ENCODE assay signal across 9 mouse cellular contexts in the genomic region with DNA sequence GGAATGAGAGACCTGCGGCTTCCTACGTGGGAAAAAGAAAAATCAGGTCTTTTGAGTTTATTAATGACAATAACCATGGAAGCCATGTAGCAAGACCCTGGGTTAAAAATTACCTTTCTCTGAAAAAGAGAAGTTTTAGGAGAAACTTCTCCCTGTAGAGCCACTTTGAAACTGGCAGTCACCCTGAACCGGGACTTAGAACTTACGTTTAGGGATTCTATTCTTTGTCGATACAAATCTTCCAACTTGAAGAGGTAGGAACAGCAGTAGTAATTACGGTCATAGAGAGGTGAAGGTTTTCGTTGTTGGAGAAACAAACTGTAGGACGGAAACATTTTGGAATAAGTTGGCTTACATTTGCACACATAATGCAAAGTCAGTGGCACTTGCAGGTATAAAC. TPM values are rescaled to one million over a fixed set of nuclear protein-coding genes. Genes with fewer than 3 reads are reported as not detected.
A peak's percentile ranks its signal among the peaks of the same experiment; 100 is the strongest.
DNase-seq lines count a peak whose midpoint lies in the region; ATAC-seq and TF ChIP-seq lines count a peak whose summit lies in the region.
"Had no signal": no experiment of that assay in that cellular context is flagged by ENCODE, and none has a peak within 500 bp of the region (broad histone marks: within the 10 kb centered on the region; RNA-seq: fewer than 3 reads in every experiment).

No protein-coding gene starts in this region.

- H3K9me3 ChIP-seq in lung, embryonic 15.5 days, result no peaks in the 10 kb centered on the region
- H3K9me3 ChIP-seq in embryonic facial prominence, embryonic 13.5 days, result no peaks in the 10 kb centered on the region
- no peaks in the 10 kb centered on the region for H3K9me3 ChIP-seq in limb, embryonic 11.5 days (ENCODE audit: control insufficient read depth, low read length)

- H3K27me3 ChIP-seq in lung, embryonic 15.5 days, result no peaks in the 10 kb centered on the region
- H3K27me3 ChIP-seq in embryonic facial prominence, embryonic 13.5 days, result no peaks in the 10 kb centered on the region
- no peaks in the 10 kb centered on the region for H3K27me3 ChIP-seq in limb, embryonic 11.5 days (ENCODE audit: control insufficient read depth, insufficient read depth, low read length)
- no peaks in the 10 kb centered on the region for H3K27me3 ChIP-seq in small intestine, adult 2 months (ENCODE audit: control insufficient read depth, insufficient read depth, low read length)

- H3K9ac ChIP-seq in lung, embryonic 15.5 days, result peak overlapping the region; percentile 91
- peak overlapping the region; percentile 75 for H3K9ac ChIP-seq in embryonic facial prominence, embryonic 13.5 days
- H3K9ac ChIP-seq in limb, embryonic 11.5 days (ENCODE audit: low read length), result peak overlapping the region; percentile 94

- peaks cover 31% of the 10 kb centered on the region for H3K36me3 ChIP-seq in lung, embryonic 15.5 days
- peaks cover 30% of the 10 kb centered on the region for H3K36me3 ChIP-seq in embryonic facial prominence, embryonic 13.5 days
- H3K36me3 ChIP-seq in limb, embryonic 11.5 days (ENCODE audit: control insufficient read depth, insufficient read depth, low read length), result peaks cover 19% of the 10 kb centered on the region; the same call in 1 of the 2 replicates
- H3K36me3 ChIP-seq in small intestine, adult 2 months (ENCODE audit: control insufficient read depth, insufficient read depth, low read length), result peaks cover 23% of the 10 kb centered on the region

- peak overlapping the region; percentile 53 for H3K4me2 ChIP-seq in lung, embryonic 15.5 days
- peak overlapping the region; percentile 66 for H3K4me2 ChIP-seq in embryonic facial prominence, embryonic 13.5 days
- peak overlapping the region; percentile 60 for H3K4me2 ChIP-seq in limb, embryonic 11.5 days (ENCODE audit: low read depth, severe bottlenecking)

- H3K4me3 ChIP-seq in lung, embryonic 15.5 days, result peak overlapping the region; percentile 95
- peak overlapping the region; percentile 84 for H3K4me3 ChIP-seq in embryonic facial prominence, embryonic 13.5 days
- peak overlapping the region; percentile 84 for H3K4me3 ChIP-seq in limb, embryonic 11.5 days (ENCODE audit: low read depth, low read length)
- peak overlapping the region; percentile 95 for H3K4me3 ChIP-seq in small intestine, adult 2 months (ENCODE audit: low read depth, low read length)

- 2% methylated on average over 8 of the region's 8 CpGs for WGBS in lung, embryonic 15.5 days
- 3% methylated on average over 8 of the region's 8 CpGs for WGBS in embryonic facial prominence, embryonic 13.5 days
- WGBS in limb, embryonic 11.5 days, result 5% methylated on average over 8 of the region's 8 CpGs
- 0% methylated on average over 8 of the region's 8 CpGs for WGBS in small intestine, adult 2 months

- TF ChIP-seq CTCF in small intestine, adult 2 months (IDR thresholded peaks at IDR 0.05; ENCODE audit: extremely low read depth, insufficient read length, insufficient replicate concordance, low read depth, low read length), result no peak

- H3K4me1 ChIP-seq in lung, embryonic 15.5 days, result peaks cover 20% of the 10 kb centered on the region
- peaks cover 26% of the 10 kb centered on the region for H3K4me1 ChIP-seq in embryonic facial prominence, embryonic 13.5 days
- peaks cover 12% of the 10 kb centered on the region; the same call in 1 of the 2 replicates for H3K4me1 ChIP-seq in limb, embryonic 11.5 days (ENCODE audit: control insufficient read depth, insufficient read depth, low read length)
- H3K4me1 ChIP-seq in small intestine, adult 2 months (ENCODE audit: control insufficient read depth, insufficient read depth, insufficient read length, low read length), result peaks cover 2% of the 10 kb centered on the region; the same call in 1 of the 2 replicates

- H3K27ac ChIP-seq in lung, embryonic 15.5 days, result peak overlapping the region; percentile 97
- H3K27ac ChIP-seq in embryonic facial prominence, embryonic 13.5 days, result peak overlapping the region; percentile 58
- no peak overlapping the region for H3K27ac ChIP-seq in limb, embryonic 11.5 days (replicated peaks; ENCODE audit: low read depth, low read length)
- H3K27ac ChIP-seq in small intestine, adult 2 months (ENCODE audit: insufficient read depth, low read depth, low read length), result peak overlapping the region; percentile 68

- TF ChIP-seq POLR2A in small intestine, adult 2 months (IDR thresholded peaks at IDR 0.05; ENCODE audit: low read depth, low read length), result no peak

- DNase-seq in lung, postnatal 36 days, result no peak
- no peak for DNase-seq in limb, embryonic 11.5 days (ENCODE audit: low spot score)
- no peak for DNase-seq in gastrocnemius, postnatal 25 days
- no peak for DNase-seq in left cerebral cortex, adult 8-10 months (ENCODE audit: low spot score in 2 of 2)
- no peak for DNase-seq in ovary, postnatal 36 days (ENCODE audit: low spot score)

- ATAC-seq in lung, embryonic 15.5 days (ENCODE audit: borderline replicate concordance, extremely low read depth, low FRiP score, low TSS enrichment), result no peak
- no peak for ATAC-seq in embryonic facial prominence, embryonic 13.5 days (ENCODE audit: insufficient number of reproducible peaks, insufficient read depth, low FRiP score, low TSS enrichment, low read depth)
- no peak for ATAC-seq in limb, embryonic 11.5 days (ENCODE audit: insufficient number of reproducible peaks, low FRiP score, low TSS enrichment, low read depth)

RNA-seq across cellular contexts. Expression of a gene that starts 0.5 kb away (rescaled TPM):
- 119 and 122 TPM in 2 replicates for polyA plus RNA-seq in lung, embryonic 15.5 days (2015; fragmentation: Nextera tagmentation; extraction: Ambion mirVana)
- polyA plus RNA-seq in embryonic facial prominence, embryonic 13.5 days (2015; fragmentation: Nextera tagmentation; extraction: Ambion mirVana), result 169 and 173 TPM in 2 replicates
- polyA plus RNA-seq in limb, embryonic 11.5 days (2014; fragmentation: Nextera tagmentation; extraction: Ambion mirVana), result 141 and 160 TPM in 2 replicates
- 32.5 and 76.4 TPM in 2 replicates for polyA plus RNA-seq in small intestine, adult 2 months (2012; rRNA removed)
- total RNA-seq in gastrocnemius, postnatal 25 days (2021), result 10 to 100 TPM; 61.2 to 78.1 TPM
- total RNA-seq in left cerebral cortex, adult 8-10 months (2022), result 100 to 1,000 TPM; 154 to 188 (median 170) TPM

RNA-seq across cellular contexts. Expression of a gene that starts 1.2 kb away (rescaled TPM):
- 74.0 and 77.9 TPM in 2 replicates for polyA plus RNA-seq in lung, embryonic 15.5 days (2015; fragmentation: Nextera tagmentation; extraction: Ambion mirVana)
- 89.2 and 103 TPM in 2 replicates for polyA plus RNA-seq in embryonic facial prominence, embryonic 13.5 days (2015; fragmentation: Nextera tagmentation; extraction: Ambion mirVana)
- 111 and 114 TPM in 2 replicates for polyA plus RNA-seq in limb, embryonic 11.5 days (2014; fragmentation: Nextera tagmentation; extraction: Ambion mirVana)
- polyA plus RNA-seq in small intestine, adult 2 months (2012; rRNA removed), result 21.9 and 47.4 TPM in 2 replicates
- 10 to 100 TPM in 1 of 2 experiments, 1 to 10 TPM in 1; 8.4 to 10.0 TPM for total RNA-seq in gastrocnemius, postnatal 25 days (2021)
- 10 to 100 TPM; 17.0 to 22.4 (median 19.2) TPM for total RNA-seq in left cerebral cortex, adult 8-10 months (2022)

RNA-seq across cellular contexts. Expression of a gene that starts 11.4 kb away (rescaled TPM):
- polyA plus RNA-seq in lung, embryonic 15.5 days (2015; fragmentation: Nextera tagmentation; extraction: Ambion mirVana), result 0.11 and 0.20 TPM in 2 replicates
- polyA plus RNA-seq in embryonic facial prominence, embryonic 13.5 days (2015; fragmentation: Nextera tagmentation; extraction: Ambion mirVana), result 0.14 and 0.17 TPM in 2 replicates
- polyA plus RNA-seq in limb, embryonic 11.5 days (2014; fragmentation: Nextera tagmentation; extraction: Ambion mirVana), result 0.25 and 0.34 TPM in 2 replicates
- polyA plus RNA-seq in small intestine, adult 2 months (2012; rRNA removed), result not detected in 2 replicates
- total RNA-seq in gastrocnemius, postnatal 25 days (2021), result not detected
- not detected for total RNA-seq in left cerebral cortex, adult 8-10 months (2022)
- total RNA-seq: neutrophil, adult 5-6 weeks had no signal

RNA-seq across cellular contexts. Expression of a gene that starts 24.7 kb away (rescaled TPM):
- polyA plus RNA-seq in lung, embryonic 15.5 days (2015; fragmentation: Nextera tagmentation; extraction: Ambion mirVana), result not detected in 2 replicates
- not detected in 2 replicates for polyA plus RNA-seq in embryonic facial prominence, embryonic 13.5 days (2015; fragmentation: Nextera tagmentation; extraction: Ambion mirVana)
- not detected in 2 replicates for polyA plus RNA-seq in limb, embryonic 11.5 days (2014; fragmentation: Nextera tagmentation; extraction: Ambion mirVana)
- 4.2 and 4.4 TPM in 2 replicates for polyA plus RNA-seq in small intestine, adult 2 months (2012; rRNA removed)
- not detected for total RNA-seq in gastrocnemius, postnatal 25 days (2021)
- not detected for total RNA-seq in left cerebral cortex, adult 8-10 months (2022)

RNA-seq across cellular contexts. Expression of a gene that starts 46.1 kb away (rescaled TPM):
- polyA plus RNA-seq in lung, embryonic 15.5 days (2015; fragmentation: Nextera tagmentation; extraction: Ambion mirVana), result 4.0 and 4.2 TPM in 2 replicates
- polyA plus RNA-seq in embryonic facial prominence, embryonic 13.5 days (2015; fragmentation: Nextera tagmentation; extraction: Ambion mirVana), result 6.8 and 7.9 TPM in 2 replicates
- 8.6 and 10.2 TPM in 2 replicates for polyA plus RNA-seq in limb, embryonic 11.5 days (2014; fragmentation: Nextera tagmentation; extraction: Ambion mirVana)
- 3.1 and 4.6 TPM in 2 replicates for polyA plus RNA-seq in small intestine, adult 2 months (2012; rRNA removed)
- total RNA-seq in gastrocnemius, postnatal 25 days (2021), result under 1 TPM; 0.28 to 0.38 TPM
- total RNA-seq in left cerebral cortex, adult 8-10 months (2022), result 1 to 10 TPM; 7.5 to 8.1 (median 7.8) TPM
